In genomic region chr1:60075590-60075989, GRCm38 (mm10) we compare ENCODE assay signal across 19 mouse cellular contexts. TPM values are rescaled to one million over a fixed set of nuclear protein-coding genes. Genes with fewer than 3 reads are reported as not detected.
"Had no signal": no experiment of that assay in that cellular context is flagged by ENCODE, and none has a peak within 500 bp of the region (broad histone marks: within the 10 kb centered on the region; RNA-seq: fewer than 3 reads in every experiment).

No protein-coding gene starts in this region.

- DNase-seq: liver, embryonic 13.5 days; liver, postnatal 0 days; lung, adult 2 months; lung, postnatal 14 days; lung, postnatal 36 days; retina, postnatal 1 day; right cerebral cortex, adult 18-20 months; right cerebral cortex, postnatal 25 days; right cerebral cortex, postnatal 4 days; spleen, adult 18-20 months had no signal

- ATAC-seq: liver, postnatal 0 days; lung, postnatal 0 days; midbrain, embryonic 13.5 days; midbrain, embryonic 15.5 days had no signal

- H3K4me1 ChIP-seq: liver, embryonic 13.5 days; liver, embryonic 15.5 days; lung, embryonic 15.5 days; midbrain, embryonic 13.5 days; midbrain, embryonic 15.5 days; neural tube, embryonic 12.5 days had no signal

- H3K4me3 ChIP-seq: liver, embryonic 13.5 days; liver, embryonic 15.5 days; lung, embryonic 15.5 days; megakaryocyte, embryonic 14.5 days; midbrain, embryonic 13.5 days; midbrain, embryonic 15.5 days; myocyte; neural tube, embryonic 12.5 days had no signal

- H3K27ac ChIP-seq: liver, embryonic 13.5 days; liver, embryonic 15.5 days; lung, embryonic 15.5 days; macrophage; midbrain, embryonic 13.5 days; midbrain, embryonic 15.5 days; neural tube, embryonic 12.5 days had no signal

- H3K27me3 ChIP-seq: liver, embryonic 13.5 days; liver, embryonic 15.5 days; lung, embryonic 15.5 days; megakaryocyte, embryonic 14.5 days; midbrain, embryonic 13.5 days; midbrain, embryonic 15.5 days; neural tube, embryonic 12.5 days had no signal

RNA-seq across cellular contexts. Expression of gene Ica1l, which starts 32.6 kb away (rescaled TPM):
- polyA plus RNA-seq: macrophage had no signal
